Mouse (Mus musculus): Measurements from ENCODE around the gene Rab12. TPM values are rescaled to one million over a fixed set of nuclear protein-coding genes. Genes with fewer than 3 reads are reported as not detected.

Rab12 gene
- 4.0 TPM for polyA plus RNA-seq (2017; shearing (Covaris generic))

DNA sequence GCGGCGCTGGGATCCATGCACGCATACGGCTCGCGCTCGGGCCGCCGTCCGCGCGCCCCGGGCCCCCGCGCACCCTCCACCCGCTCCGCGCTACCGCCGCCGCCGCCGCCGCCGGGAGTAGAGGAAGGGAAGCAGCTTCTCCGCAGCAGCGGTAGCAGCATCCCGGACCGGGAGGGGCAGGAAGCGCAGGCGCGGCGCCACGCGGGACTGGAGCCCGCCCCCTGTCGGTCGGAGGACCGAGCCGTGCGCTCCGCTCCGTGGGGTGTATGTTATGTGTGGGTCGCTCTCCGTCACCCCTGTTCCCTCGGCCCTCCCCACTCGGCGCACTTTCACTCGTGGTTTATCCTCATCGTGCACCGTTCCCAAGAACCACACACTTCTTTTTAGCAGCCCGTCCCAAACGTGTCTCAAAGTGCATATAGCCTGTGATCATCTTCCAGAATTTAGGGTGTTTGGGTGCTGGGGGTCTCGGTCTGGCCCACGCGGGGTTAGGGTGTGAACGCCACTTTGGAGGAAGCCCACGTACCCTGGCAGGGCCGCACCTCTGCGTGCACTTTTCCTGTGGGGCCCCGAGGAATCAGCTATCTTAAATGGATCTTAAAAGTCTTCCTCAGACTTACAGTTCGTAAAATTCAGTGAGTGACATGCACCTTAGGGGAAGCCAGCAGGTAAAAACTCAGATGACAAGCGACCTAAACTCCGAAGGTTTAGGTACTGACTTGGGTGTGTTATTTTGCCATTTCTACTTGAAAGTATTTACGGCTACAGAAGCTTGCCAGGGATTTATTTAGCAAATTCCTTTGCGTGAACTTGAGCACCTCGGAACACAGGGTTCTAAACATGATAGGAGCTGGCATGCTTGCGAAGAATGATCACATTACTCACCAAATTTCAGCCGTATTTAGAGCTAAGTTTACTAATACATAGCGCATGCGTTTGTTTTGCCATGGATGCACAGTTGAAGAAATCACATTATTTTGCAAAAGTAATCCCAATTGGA is at the start of gene Rab12:
Gene Rab12, minus strand, starts transcription at position 176 of the 1,000 bp plus-strand sequence.

GRCm38 (mm10) chr17:66449460-66450341 is 69.8 kb downstream of the Rab12 start, which contains the start of gene Mtcl1:
Gene Mtcl1, minus strand, starts transcription at chr17:66449750.

Other genes starting within 250 kb of the Rab12 start
- not detected for gene Mtcl1, start 70.0 kb downstream of the Rab12 start, polyA plus RNA-seq (2017; shearing (Covaris generic))
- not detected for gene Themis3, start 74.9 kb upstream of the Rab12 start, polyA plus RNA-seq (2017; shearing (Covaris generic))